Mouse (Mus musculus) monocyte, adult 5-6 weeks (primary cell): ENCODE results near the gene Fbxo27. TPM values are rescaled to one million over a fixed set of nuclear protein-coding genes. Genes with fewer than 3 reads are reported as not detected.

Experiments used
- ATAC-seq: fragments of 153-309, 156-312 bp; replicated peaks from 2 replicates; pipeline ENCODE4 v1.8.0; 2017; ENCODE audit warnings: mild to moderate bottlenecking; ENCODE audit not compliant: low TSS enrichment, insufficient number of reproducible peaks, severe bottlenecking, poor library complexity, low FRiP score
- total RNA-seq: library from RNA; stranded (forward); fragments of 200-1000, 200-491, 200-594 nt; gene quantifications from 3 replicates; pipeline ENCODE4 v1.2.3, GENCODE M21; 2017

The Fbxo27 gene
- total RNA-seq, 1 experiment from 2014 or later: 1.3 TPM

DNA sequence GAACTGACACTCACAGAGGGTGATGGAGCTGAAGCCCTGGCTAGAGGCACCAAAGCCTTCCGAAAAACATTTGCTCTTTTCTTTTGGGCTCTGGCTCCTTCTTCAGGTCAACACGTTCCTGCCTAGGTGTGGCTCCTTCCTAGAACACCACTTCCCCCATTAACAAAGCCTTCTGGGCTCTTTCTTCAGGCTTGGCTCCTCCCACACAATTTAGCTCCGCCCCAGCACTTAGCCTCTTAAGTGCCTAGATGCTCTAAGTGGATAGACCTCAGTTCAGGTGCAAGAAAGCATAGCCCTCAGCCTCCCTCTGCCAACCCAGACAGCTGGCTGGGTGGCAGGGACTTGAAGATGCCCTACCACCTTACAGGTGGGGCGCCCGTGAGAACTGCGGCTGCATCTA, 43.1 kb downstream of the Fbxo27 start:
- no peak for ATAC-seq

GRCm38 (mm10) chr7:28739829-28740228, 47.2 kb downstream of the Fbxo27 start:
- ATAC-seq: no peak

- no peak for ATAC-seq
Observed at GRCm38 (mm10) chr7:28740949-28741348, 48.3 kb downstream of the Fbxo27 start.

GRCm38 (mm10) chr7:28741368-28741708, 48.7 kb downstream of the Fbxo27 start:
- ATAC-seq: no peak

- peak; percentile 92 for ATAC-seq
Observed at GRCm38 (mm10) chr7:28741709-28742438, 49.2 kb downstream of the Fbxo27 start, which contains the start of the genes Mrps12 and Sars2. Mrps12 (minus strand) TSS chr7:28741820. Sars2 (plus strand) TSS chr7:28741992.

Other genes with a start within 250 kb of the Fbxo27 start
- gene Lrfn1, start 240.9 kb upstream of the Fbxo27 start, total RNA-seq: 0.78 to 1.3 TPM in 2 of 3 replicates, not detected in the other
- gene Ifnl2, start 182.4 kb upstream of the Fbxo27 start, total RNA-seq: not detected in 3 replicates
- gene Ifnl3, start 170.0 kb upstream of the Fbxo27 start, total RNA-seq: not detected in 3 replicates
- gene Sycn, start 152.0 kb upstream of the Fbxo27 start, total RNA-seq: not detected in 3 replicates
- not detected in 3 replicates for gene Nccrp1, start 145.6 kb upstream of the Fbxo27 start, total RNA-seq
- gene Samd4b, start 94.7 kb upstream of the Fbxo27 start, total RNA-seq: 7.1 to 11.4 TPM (median 10.1 TPM) in 3 replicates
- gene Pak4, start 94.7 kb upstream of the Fbxo27 start, total RNA-seq: 3.8 to 7.5 TPM (median 4.7 TPM) in 3 replicates
- not detected in 3 replicates for gene Acp7, start 61.5 kb upstream of the Fbxo27 start, total RNA-seq
- gene Fbxo17, start 24.0 kb downstream of the Fbxo27 start, total RNA-seq: 4.9 TPM in 1 of 3 replicates, not detected in the others
- gene Mrps12, start 49.0 kb downstream of the Fbxo27 start, total RNA-seq: 31.4 to 44.6 TPM (median 33.7 TPM) in 3 replicates
- gene Sars2, start 49.1 kb downstream of the Fbxo27 start, total RNA-seq: 2.7 to 8.8 TPM (median 3.8 TPM) in 3 replicates
- not detected in 3 replicates for gene Ccer2, start 63.3 kb downstream of the Fbxo27 start, total RNA-seq
- gene Sirt2, start 73.9 kb downstream of the Fbxo27 start, total RNA-seq: 32.9 to 55.7 TPM (median 54.2 TPM) in 3 replicates
- 25.0 to 46.0 TPM (median 30.1 TPM) in 3 replicates for gene Nfkbib, start 74.7 kb downstream of the Fbxo27 start, total RNA-seq
- gene Rinl, start 96.1 kb downstream of the Fbxo27 start, total RNA-seq: 57.3 to 157 TPM (median 67.9 TPM) in 3 replicates
- 279 to 373 TPM (median 301 TPM) in 3 replicates for gene Hnrnpl, start 115.7 kb downstream of the Fbxo27 start, total RNA-seq
- gene Ech1, start 132.4 kb downstream of the Fbxo27 start, total RNA-seq: 48.7 to 61.1 TPM (median 56.4 TPM) in 3 replicates
- 1.2 to 7.4 TPM (median 5.5 TPM) in 3 replicates for gene Lgals4, start 141.0 kb downstream of the Fbxo27 start, total RNA-seq
- not detected in 3 replicates for gene Lgals7, start 171.0 kb downstream of the Fbxo27 start, total RNA-seq
- gene Capn12, start 188.6 kb downstream of the Fbxo27 start, total RNA-seq: 0.87 TPM in 1 of 3 replicates, not detected in the others